Mouse (Mus musculus) neural tube, embryonic 14.5 days (tissue): ENCODE results near the gene Smyd3. TPM values are rescaled to one million over a fixed set of nuclear protein-coding genes. Genes with fewer than 3 reads are reported as not detected.

ENCODE experiments used
- polyA plus RNA-seq: library from polyadenylated mRNA; unstranded; fragments of >200 nt; fragmentation: Nextera tagmentation; extraction: Ambion mirVana; gene quantifications from 2 replicates; pipeline ENCODE4 v1.2.1, GENCODE M21; 2014

The Smyd3 gene
- polyA plus RNA-seq, 1 experiment from 2014 or later = 25.6 TPM

Other genes starting within 250 kb of the Smyd3 start
- gene Tfb2m, start 28.2 kb upstream of the Smyd3 start, polyA plus RNA-seq = 32.6 and 33.5 TPM in 2 replicates
- gene Cnst, start 28.3 kb upstream of the Smyd3 start, polyA plus RNA-seq = 27.5 and 33.3 TPM in 2 replicates
- gene Sccpdh, start 150.2 kb upstream of the Smyd3 start, polyA plus RNA-seq = 184 and 186 TPM in 2 replicates
- gene Kif28, start 227.2 kb upstream of the Smyd3 start, polyA plus RNA-seq = not detected in 2 replicates